ENCODE assay signal across 23 mouse cellular contexts in the genomic region with DNA sequence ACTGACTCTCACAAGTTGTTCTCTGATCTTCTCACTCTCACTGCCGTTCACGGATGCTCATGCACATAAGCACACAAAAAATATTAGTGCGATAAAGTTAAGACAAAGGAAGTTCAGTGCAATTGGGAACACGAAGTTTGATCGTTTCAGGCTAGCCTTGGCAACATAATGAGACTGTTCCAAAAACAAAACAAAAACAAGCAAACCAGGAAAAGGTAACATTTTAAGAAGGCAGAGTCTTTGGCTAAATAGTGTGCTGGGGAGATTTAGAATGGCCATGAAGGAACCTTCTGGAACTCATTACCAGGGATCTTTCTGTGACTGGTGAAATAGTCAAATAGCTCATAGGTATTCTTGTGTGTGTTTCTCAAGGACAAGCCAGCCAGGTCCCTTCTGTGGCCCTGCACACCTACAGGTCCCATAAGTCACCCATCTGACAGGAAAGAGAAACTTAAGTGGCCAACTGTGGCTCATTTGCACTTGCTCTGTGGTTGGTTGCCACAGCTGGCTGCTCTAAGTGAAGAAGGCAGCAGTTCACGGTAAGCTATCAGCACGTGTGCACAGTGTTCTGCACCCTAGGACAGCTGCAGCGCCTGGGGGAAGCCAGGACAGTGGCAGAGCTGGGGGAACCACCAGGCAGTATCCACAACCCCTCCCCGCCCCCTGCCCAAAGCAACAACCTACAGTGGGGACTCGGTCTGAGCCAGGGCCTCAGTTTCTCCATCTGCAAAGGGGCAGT. TPM values are rescaled to one million over a fixed set of nuclear protein-coding genes. Genes with fewer than 3 reads are reported as not detected.
DNase-seq lines count a peak whose midpoint lies in the region; ATAC-seq and TF ChIP-seq lines count a peak whose summit lies in the region.
"Had no signal": no experiment of that assay in that cellular context is flagged by ENCODE, and none has a peak within 500 bp of the region (broad histone marks: within the 10 kb centered on the region; RNA-seq: fewer than 3 reads in every experiment).

A gene (minus strand): TSS at position 51 of the 739 bp plus-strand sequence.

- TF ChIP-seq POLR2A in thymus, adult 2 months (IDR thresholded peaks at IDR 0.05; ENCODE audit: control insufficient read depth, extremely low read depth, insufficient read depth, low read length, poor library complexity), result peak; percentile 17; the same call in 1 of the 2 replicates

- H3K27ac ChIP-seq in limb, embryonic 12.5 days, result peak within 1 kb of the TSS; percentile 71
- peak within 1 kb of the TSS; percentile 85 for H3K27ac ChIP-seq in thymus, adult 2 months (ENCODE audit: control insufficient read depth, insufficient read depth, low read length)
- H3K27ac ChIP-seq in midbrain, embryonic 14.5 days (replicated peaks; ENCODE audit: low read depth, low read length), result no peak within 1 kb of the TSS
- no peak within 1 kb of the TSS for H3K27ac ChIP-seq in forebrain, embryonic 10.5 days
- H3K27ac ChIP-seq: hindbrain, postnatal 0 days; midbrain, embryonic 15.5 days had no signal

- no peaks in the 10 kb centered on the region for H3K9me3 ChIP-seq in limb, embryonic 12.5 days
- no peaks in the 10 kb centered on the region for H3K9me3 ChIP-seq in midbrain, embryonic 14.5 days (ENCODE audit: control insufficient read depth, low read length)
- no peaks in the 10 kb centered on the region for H3K9me3 ChIP-seq in forebrain, embryonic 10.5 days
- H3K9me3 ChIP-seq: heart, embryonic 12.5 days; midbrain, embryonic 15.5 days had no signal

- intact Hi-C loops in left cerebral cortex, postnatal 4 days (cut with DNase I), result no loop called here

- ATAC-seq in CD4-positive, CD25-positive, alpha-beta regulatory T cell, adult 4 months, result peak; percentile 49
- ATAC-seq in limb, embryonic 12.5 days (ENCODE audit: insufficient number of reproducible peaks, insufficient read depth, low FRiP score, low TSS enrichment, low read depth), result no peak
- ATAC-seq in midbrain, embryonic 14.5 days (ENCODE audit: low FRiP score, low TSS enrichment), result no peak
- ATAC-seq: hindbrain, postnatal 0 days; midbrain, embryonic 15.5 days had no signal

- H3K27me3 ChIP-seq in limb, embryonic 12.5 days, result peaks cover 5% of the 10 kb centered on the region; the same call in 1 of the 2 replicates
- H3K27me3 ChIP-seq in thymus, adult 2 months (ENCODE audit: control insufficient read depth, insufficient read depth, low read length), result no peaks in the 10 kb centered on the region
- no peaks in the 10 kb centered on the region for H3K27me3 ChIP-seq in midbrain, embryonic 14.5 days (ENCODE audit: control insufficient read depth, insufficient read depth, low read length)
- no peaks in the 10 kb centered on the region for H3K27me3 ChIP-seq in forebrain, embryonic 10.5 days (ENCODE audit: poor library complexity, severe bottlenecking)
- H3K27me3 ChIP-seq: heart, embryonic 12.5 days; midbrain, embryonic 15.5 days had no signal

- no peak within 1 kb of the TSS for H3K4me2 ChIP-seq in limb, embryonic 12.5 days
- H3K4me2 ChIP-seq in midbrain, embryonic 14.5 days (ENCODE audit: low read length), result no peak within 1 kb of the TSS
- H3K4me2 ChIP-seq: heart, embryonic 12.5 days; lung, embryonic 14.5 days; midbrain, embryonic 15.5 days had no signal

- no peak within 1 kb of the TSS for H3K4me3 ChIP-seq in limb, embryonic 12.5 days (replicated peaks)
- H3K4me3 ChIP-seq in thymus, adult 2 months (ENCODE audit: control insufficient read depth, insufficient read depth, low read length), result no peak within 1 kb of the TSS
- H3K4me3 ChIP-seq in midbrain, embryonic 14.5 days (replicated peaks; ENCODE audit: low read depth, low read length), result no peak within 1 kb of the TSS
- H3K4me3 ChIP-seq in forebrain, embryonic 10.5 days, result no peak within 1 kb of the TSS
- H3K4me3 ChIP-seq: heart, embryonic 12.5 days; midbrain, embryonic 15.5 days had no signal

- peaks cover 16% of the 10 kb centered on the region for H3K4me1 ChIP-seq in limb, embryonic 12.5 days (replicated peaks)
- H3K4me1 ChIP-seq in thymus, adult 2 months (replicated peaks; ENCODE audit: control insufficient read depth, insufficient read depth, low read length), result peaks cover 37% of the 10 kb centered on the region
- no peaks in the 10 kb centered on the region for H3K4me1 ChIP-seq in midbrain, embryonic 14.5 days (ENCODE audit: control insufficient read depth, insufficient read depth, low read length)
- peaks cover 9% of the 10 kb centered on the region; the same call in 1 of the 2 replicates for H3K4me1 ChIP-seq in forebrain, embryonic 10.5 days
- H3K4me1 ChIP-seq: midbrain, embryonic 15.5 days had no signal

- H3K36me3 ChIP-seq in limb, embryonic 12.5 days, result no peaks in the 10 kb centered on the region
- no peaks in the 10 kb centered on the region for H3K36me3 ChIP-seq in thymus, adult 2 months (ENCODE audit: control insufficient read depth, insufficient read depth, low read length)
- H3K36me3 ChIP-seq in midbrain, embryonic 14.5 days (ENCODE audit: control insufficient read depth, insufficient read depth, low read length), result no peaks in the 10 kb centered on the region
- no peaks in the 10 kb centered on the region for H3K36me3 ChIP-seq in forebrain, embryonic 10.5 days (replicated peaks)
- H3K36me3 ChIP-seq: heart, embryonic 12.5 days; midbrain, embryonic 15.5 days had no signal

- peak; percentile 15 for DNase-seq in CD4-positive helper T cell, adult 2 months (ENCODE audit: low read depth, low spot score)
- DNase-seq in thymus, adult 2 months, result peak; percentile 74
- DNase-seq in midbrain, embryonic 14.5 days, result no peak
- DNase-seq in left cerebral cortex, postnatal 4 days, result no peak
- no peak for DNase-seq in forebrain, embryonic 10.5 days (ENCODE audit: extremely low spot score, low spot score)
- no peak for DNase-seq in right cerebral cortex, adult 2 months (ENCODE audit: low spot score in 2 of 2)
- DNase-seq: adrenal gland, postnatal 10 days; cerebellum, adult 11-12 months; gastrocnemius, postnatal 36 days; heart, postnatal 36 days; kidney, adult 18-20 months; kidney, postnatal 25 days; lung, embryonic 14.5 days had no signal

- H3K9ac ChIP-seq in limb, embryonic 12.5 days (replicated peaks), result no peak within 1 kb of the TSS
- H3K9ac ChIP-seq in midbrain, embryonic 14.5 days (replicated peaks; ENCODE audit: low read length), result no peak within 1 kb of the TSS
- H3K9ac ChIP-seq: heart, embryonic 12.5 days; lung, embryonic 14.5 days; midbrain, embryonic 15.5 days had no signal

- 70% methylated on average over 10 of the region's 10 CpGs for WGBS in limb, embryonic 12.5 days
- 48% methylated on average over 10 of the region's 10 CpGs for WGBS in thymus, adult 2 months
- 79% methylated on average over 10 of the region's 10 CpGs for WGBS in midbrain, embryonic 14.5 days
- 83% methylated on average over 10 of the region's 10 CpGs for WGBS in forebrain, embryonic 10.5 days

- TF ChIP-seq CTCF in thymus, adult 2 months (IDR thresholded peaks at IDR 0.05; ENCODE audit: borderline replicate concordance, control insufficient read depth, extremely low read depth, insufficient read depth, low read length, poor library complexity), result no peak

RNA-seq across cellular contexts. Expression of the gene that starts here (rescaled TPM):
- under 1 TPM in 1 of 2 experiments, not detected in 1; 0.75 TPM for polyA plus RNA-seq in CD4-positive, CD25-positive, alpha-beta regulatory T cell, adult 4 months (2017; shearing (Covaris generic))
- polyA plus RNA-seq in limb, embryonic 12.5 days (2016; fragmentation: Nextera tagmentation; extraction: Ambion mirVana), result 0.51 TPM in 1 of 2 replicates, not detected in the other
- polyA plus RNA-seq in thymus, adult 2 months (2012; rRNA removed), result 0.96 and 6.1 TPM in 2 replicates
- 0.74 TPM in 1 of 2 replicates, not detected in the other for polyA plus RNA-seq in midbrain, embryonic 14.5 days (2014; fragmentation: Nextera tagmentation; extraction: Ambion mirVana)
- total RNA-seq in left cerebral cortex, postnatal 4 days (2021), result not detected
- not detected in 2 replicates for polyA plus RNA-seq in forebrain, embryonic 10.5 days (2016; fragmentation: Nextera tagmentation; extraction: Ambion mirVana)
- total RNA-seq: adrenal gland, postnatal 10 days; gastrocnemius, postnatal 36 days; heart, postnatal 36 days; hindbrain, postnatal 0 days; left cerebral cortex, adult 8-10 months; liver, adult 2 months; megakaryocyte, adult 5-6 weeks had no signal
- polyA plus RNA-seq: cortical plate, adult 2 months; embryonic facial prominence, embryonic 14.5 days; heart, embryonic 12.5 days; liver, adult 2 months; lung, embryonic 14.5 days had no signal

Comparison
In these comparisons a context has a peak if more than half of its experiments do, and no peak if none do; other contexts are left out.
1. Peak in ATAC-seq in CD4-positive, CD25-positive, alpha-beta regulatory T cell, adult 4 months; RNA of the gene not detected or under 1 TPM.
2. DNase-seq: peak in CD4-positive helper T cell, adult 2 months (single experiment) and thymus, adult 2 months (single experiment); none in midbrain, embryonic 14.5 days (single experiment), left cerebral cortex, postnatal 4 days (single experiment), forebrain, embryonic 10.5 days (single experiment) and right cerebral cortex, adult 2 months (0 of 2).
3. H3K27ac ChIP-seq: peak in limb, embryonic 12.5 days (single experiment) and thymus, adult 2 months (single experiment); none in midbrain, embryonic 14.5 days (single experiment) and forebrain, embryonic 10.5 days (single experiment).